Mouse (Mus musculus): ENCODE measurements at regions not wholly inside any gene's neighbourhood (a gene's known extent, or its start where the extent isn't known, plus 50 kb on each side); places are given as distances from the start of the nearest gene placed in this dataset.
"Not testable (repeated sequence)": the region's sequence is repeated elsewhere in the genome, so short reads cannot be mapped to it uniquely, and the experiment has no call there.

GRCm38 (mm10) chr11:114483350-114483749 is 185.0 kb upstream of the Rpl38 start:
- H3K27ac ChIP-seq (ENCODE audit: low read length); H3K9ac ChIP-seq (replicated peaks; ENCODE audit: low read depth, low read length); H3K27me3 ChIP-seq (replicated peaks; ENCODE audit: control insufficient read depth, insufficient read depth, low read length); H3K36me3 ChIP-seq (ENCODE audit: control insufficient read depth, insufficient read depth); ATAC-seq; H3K4me2 ChIP-seq (ENCODE audit: low read length); H3K9me3 ChIP-seq (ENCODE audit: control insufficient read depth, low read length); H3K4me3 ChIP-seq (replicated peaks; ENCODE audit: low read length): not testable (repeated sequence)
- 89% methylated on average over 7 of the region's 7 CpGs for WGBS
- peaks cover 22% of the 10 kb centered on the region for H3K4me1 ChIP-seq (replicated peaks; ENCODE audit: control insufficient read depth, insufficient read depth, low read length)

DNA sequence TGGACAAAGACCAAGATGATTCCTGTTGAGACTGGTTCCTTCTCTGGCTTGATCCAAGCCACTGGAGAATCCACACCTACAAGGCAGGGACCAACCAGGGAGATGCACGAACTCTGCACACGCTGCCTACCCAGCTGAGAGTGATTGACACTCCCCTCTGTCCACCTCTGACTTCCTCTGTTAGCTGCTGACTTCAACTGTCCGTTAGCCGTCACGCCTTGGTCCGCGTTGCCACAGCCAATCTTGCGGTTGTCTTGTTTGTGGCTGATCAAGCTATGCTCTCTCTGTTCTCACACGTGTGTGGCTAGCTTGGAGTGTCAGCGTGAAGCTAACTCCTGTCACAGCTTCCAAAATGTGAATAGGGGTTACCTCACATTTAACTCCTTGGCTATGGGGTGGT is 186.3 kb upstream of the Rpl38 start:
- Histone ChIP-seq H3K36me3 (ENCODE audit: control insufficient read depth, insufficient read depth) (no peaks in the 10 kb centered on the region), H3K9ac (replicated peaks; ENCODE audit: low read depth, low read length) (no peak overlapping the region), H3K4me3 (replicated peaks; ENCODE audit: low read length) (no peak overlapping the region), H3K4me2 (ENCODE audit: low read length) (no peak overlapping the region), H3K27me3 (replicated peaks; ENCODE audit: control insufficient read depth, insufficient read depth, low read length) (no peaks in the 10 kb centered on the region), H3K9me3 (ENCODE audit: control insufficient read depth, low read length) (no peaks in the 10 kb centered on the region), H3K27ac (ENCODE audit: low read length) (no peak overlapping the region), H3K4me1 (replicated peaks; ENCODE audit: control insufficient read depth, insufficient read depth, low read length) (peaks cover 18% of the 10 kb centered on the region)
- 85% methylated on average over 10 of the region's 10 CpGs for WGBS
- no peak for ATAC-seq

- Histone ChIP-seq H3K36me3 (ENCODE audit: control insufficient read depth, insufficient read depth) (no peaks in the 10 kb centered on the region), H3K4me2 (ENCODE audit: low read length) (no peak overlapping the region), H3K4me3 (replicated peaks; ENCODE audit: low read length) (no peak overlapping the region), H3K27me3 (replicated peaks; ENCODE audit: control insufficient read depth, insufficient read depth, low read length) (no peaks in the 10 kb centered on the region), H3K4me1 (replicated peaks; ENCODE audit: control insufficient read depth, insufficient read depth, low read length) (peaks cover 9% of the 10 kb centered on the region), H3K27ac (ENCODE audit: low read length) (no peak overlapping the region), H3K9ac (replicated peaks; ENCODE audit: low read depth, low read length) (no peak overlapping the region), H3K9me3 (ENCODE audit: control insufficient read depth, low read length) (no peaks in the 10 kb centered on the region)
- no peak for ATAC-seq
- 72% methylated on average over 7 of the region's 7 CpGs for WGBS
Measured at GRCm38 (mm10) chr11:114481037-114481436, 187.3 kb upstream of the Rpl38 start.

- Histone ChIP-seq H3K4me1 (replicated peaks; ENCODE audit: control insufficient read depth, insufficient read depth, low read length) (peaks cover 14% of the 10 kb centered on the region), H3K36me3 (ENCODE audit: control insufficient read depth, insufficient read depth) (no peaks in the 10 kb centered on the region), H3K9ac (replicated peaks; ENCODE audit: low read depth, low read length) (no peak overlapping the region), H3K27me3 (replicated peaks; ENCODE audit: control insufficient read depth, insufficient read depth, low read length) (no peaks in the 10 kb centered on the region), H3K4me2 (ENCODE audit: low read length) (no peak overlapping the region), H3K9me3 (ENCODE audit: control insufficient read depth, low read length) (no peaks in the 10 kb centered on the region), H3K4me3 (replicated peaks; ENCODE audit: low read length) (no peak overlapping the region), H3K27ac (ENCODE audit: low read length) (no peak overlapping the region)
- WGBS, result 60% methylated on average over 8 of the region's 8 CpGs
- no peak for ATAC-seq
Measured at GRCm38 (mm10) chr11:114480119-114480540, 188.2 kb upstream of the Rpl38 start.

DNA sequence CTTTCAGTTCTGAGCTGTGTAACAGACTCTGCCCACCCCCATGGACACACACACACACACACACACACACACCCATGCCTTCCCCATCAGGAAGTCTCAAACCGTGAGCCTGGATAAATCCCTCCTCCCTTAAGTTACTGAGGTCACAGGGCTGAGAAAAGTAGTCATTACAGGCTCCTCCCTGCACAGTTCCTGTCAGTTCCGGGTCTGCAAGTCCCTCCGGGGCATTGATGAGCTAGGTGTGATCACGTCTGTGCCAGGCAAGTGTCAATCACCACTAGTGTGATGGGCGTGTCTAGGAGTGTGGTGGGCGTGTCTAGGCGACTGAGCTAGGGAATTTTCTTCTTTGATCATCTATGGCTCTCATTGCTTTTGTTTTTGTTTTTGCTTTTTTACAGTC is 189.6 kb upstream of the Rpl38 start:
- Histone ChIP-seq H3K27ac (ENCODE audit: low read length) (no peak overlapping the region), H3K27me3 (replicated peaks; ENCODE audit: control insufficient read depth, insufficient read depth, low read length) (no peaks in the 10 kb centered on the region), H3K36me3 (ENCODE audit: control insufficient read depth, insufficient read depth) (no peaks in the 10 kb centered on the region), H3K4me2 (ENCODE audit: low read length) (no peak overlapping the region), H3K4me1 (replicated peaks; ENCODE audit: control insufficient read depth, insufficient read depth, low read length) (peaks cover 11% of the 10 kb centered on the region), H3K9me3 (ENCODE audit: control insufficient read depth, low read length) (no peaks in the 10 kb centered on the region), H3K9ac (replicated peaks; ENCODE audit: low read depth, low read length) (no peak overlapping the region), H3K4me3 (replicated peaks; ENCODE audit: low read length) (no peak overlapping the region)
- no peak for ATAC-seq
- WGBS, result 6% methylated on average over 7 of the region's 7 CpGs

DNA sequence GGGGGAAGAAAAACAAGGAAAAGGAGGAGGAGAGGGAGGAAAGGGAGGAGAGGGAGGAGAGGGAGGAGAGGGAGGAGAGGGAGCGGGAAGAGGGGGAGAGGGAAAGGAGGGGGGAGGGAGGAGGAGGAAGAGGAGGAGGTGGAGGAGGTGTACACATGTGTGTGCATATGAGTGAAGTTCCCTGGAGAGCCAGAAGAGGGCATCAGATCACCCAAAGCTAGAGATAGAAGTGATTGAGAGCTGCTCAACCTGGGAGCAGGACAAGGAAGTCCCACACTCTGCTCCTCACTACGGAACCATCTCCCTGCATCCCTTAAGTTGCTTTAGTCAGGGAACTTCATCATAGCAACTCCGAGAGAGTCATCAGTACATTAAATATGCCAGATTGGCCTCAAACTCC is 191.0 kb upstream of the Rpl38 start:
- 76% methylated on average over 3 of the region's 3 CpGs for WGBS
- Histone ChIP-seq H3K4me3 (replicated peaks; ENCODE audit: low read length) (no peak overlapping the region), H3K27me3 (replicated peaks; ENCODE audit: control insufficient read depth, insufficient read depth, low read length) (no peaks in the 10 kb centered on the region), H3K9ac (replicated peaks; ENCODE audit: low read depth, low read length) (no peak overlapping the region), H3K36me3 (ENCODE audit: control insufficient read depth, insufficient read depth) (no peaks in the 10 kb centered on the region), H3K4me2 (ENCODE audit: low read length) (no peak overlapping the region), H3K4me1 (replicated peaks; ENCODE audit: control insufficient read depth, insufficient read depth, low read length) (peaks cover 15% of the 10 kb centered on the region), H3K27ac (ENCODE audit: low read length) (no peak overlapping the region), H3K9me3 (ENCODE audit: control insufficient read depth, low read length) (no peaks in the 10 kb centered on the region)
- ATAC-seq, result no peak

DNA sequence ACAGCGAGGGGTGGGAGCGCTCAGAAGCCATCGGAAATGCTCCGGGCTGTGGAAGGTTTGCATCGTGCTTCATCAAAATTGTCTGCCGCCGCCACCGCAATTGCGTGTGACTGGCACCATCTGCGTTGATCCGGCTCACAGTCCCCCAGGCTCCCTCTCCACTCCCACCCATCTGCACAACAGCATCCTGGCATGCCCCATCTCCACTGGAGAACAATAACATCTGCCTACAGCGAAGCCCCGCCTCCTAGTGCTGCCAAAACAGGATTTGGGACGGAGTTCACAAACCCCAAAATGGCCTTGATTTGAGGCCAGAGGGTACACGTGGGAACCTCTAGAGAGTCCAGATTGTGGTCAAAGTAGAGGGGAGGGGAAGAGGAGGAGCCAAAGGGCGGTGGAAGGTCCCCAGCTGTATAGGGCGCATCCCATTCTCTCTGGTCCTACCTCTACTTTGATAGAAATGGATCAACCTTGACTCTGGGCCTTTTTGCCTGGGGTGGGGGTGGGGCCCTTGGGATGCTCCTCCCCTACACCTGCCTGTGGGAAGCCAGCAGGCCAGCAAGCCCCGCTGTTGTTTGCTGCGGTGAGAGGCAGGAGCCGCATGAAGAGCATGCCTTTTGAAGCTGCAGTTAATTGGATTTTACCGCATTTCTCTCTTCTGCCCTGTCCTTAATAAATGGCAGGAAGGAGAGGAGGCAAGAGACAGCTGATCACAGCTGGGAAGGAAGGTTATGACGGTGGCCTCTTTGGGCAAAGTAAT is 195.6 kb upstream of the Rpl38 start:
- 9% methylated on average over 22 of the region's 22 CpGs for WGBS
- H3K9me3 ChIP-seq (ENCODE audit: control insufficient read depth, low read length), result no peaks in the 10 kb centered on the region
- H3K27ac ChIP-seq (ENCODE audit: low read length), result 0 out of 2 replicates have a peak overlapping the region, but pooled peaks have one; percentile 10
- H3K4me3 ChIP-seq (replicated peaks; ENCODE audit: low read length), result no peak overlapping the region
- 0 out of 2 replicates have a peak overlapping the region, but pooled peaks have one; percentile 18 for H3K4me2 ChIP-seq (ENCODE audit: low read length)
- H3K9ac ChIP-seq (replicated peaks; ENCODE audit: low read depth, low read length), result no peak overlapping the region
- peaks cover 36% of the 10 kb centered on the region for H3K4me1 ChIP-seq (replicated peaks; ENCODE audit: control insufficient read depth, insufficient read depth, low read length)
- H3K27me3 ChIP-seq (replicated peaks; ENCODE audit: control insufficient read depth, insufficient read depth, low read length), result no peaks in the 10 kb centered on the region
- H3K36me3 ChIP-seq (ENCODE audit: control insufficient read depth, insufficient read depth), result no peaks in the 10 kb centered on the region
- ATAC-seq, result peak; percentile 43

GRCm38 (mm10) chr11:114468394-114468793 is 199.9 kb upstream of the Rpl38 start:
- no peak overlapping the region for H3K4me2 ChIP-seq (ENCODE audit: low read length)

DNA sequence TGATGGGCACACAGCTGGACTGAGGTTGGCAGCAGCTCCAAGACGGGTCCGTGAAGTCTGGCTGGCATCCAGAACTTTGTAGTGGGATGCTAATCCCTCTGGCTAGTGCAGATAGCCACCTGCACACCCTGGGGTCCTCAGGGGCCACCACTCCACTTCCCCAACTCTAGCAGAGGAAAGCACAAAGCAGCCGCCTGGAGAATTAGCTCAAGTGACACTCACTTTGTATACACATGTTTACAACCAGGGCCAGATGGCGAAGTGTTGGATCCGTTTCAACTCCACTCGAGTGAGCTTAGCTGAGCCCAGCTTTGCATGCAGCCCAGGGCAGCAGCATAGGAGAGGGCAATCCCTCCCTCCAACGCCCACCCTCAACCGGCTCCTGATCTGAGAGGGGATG is 200.5 kb upstream of the Rpl38 start:
- no peaks in the 10 kb centered on the region; the same call in 1 of the 2 replicates for H3K36me3 ChIP-seq (ENCODE audit: control insufficient read depth, insufficient read depth)
- peak; percentile 89 for ATAC-seq
- no peaks in the 10 kb centered on the region for H3K9me3 ChIP-seq (ENCODE audit: control insufficient read depth, low read length)
- H3K4me2 ChIP-seq (ENCODE audit: low read length), result peak overlapping the region; percentile 35
- H3K27ac ChIP-seq (ENCODE audit: low read length), result peak overlapping the region; percentile 89
- H3K27me3 ChIP-seq (replicated peaks; ENCODE audit: control insufficient read depth, insufficient read depth, low read length), result no peaks in the 10 kb centered on the region
- H3K4me1 ChIP-seq (replicated peaks; ENCODE audit: control insufficient read depth, insufficient read depth, low read length), result peaks cover 55% of the 10 kb centered on the region
- H3K4me3 ChIP-seq (replicated peaks; ENCODE audit: low read length), result no peak overlapping the region
- no peak overlapping the region; the same call in 1 of the 2 replicates for H3K9ac ChIP-seq (replicated peaks; ENCODE audit: low read depth, low read length)
- WGBS, result 1% methylated on average over 8 of the region's 8 CpGs

More at GRCm38 (mm10) chr11:114468394-114468793, 199.9 kb upstream of the Rpl38 start:
- peak; percentile 70 for ATAC-seq
- WGBS, result under 1% methylated on average over 8 of the region's 8 CpGs
- Histone ChIP-seq H3K27me3 (replicated peaks; ENCODE audit: control insufficient read depth, insufficient read depth, low read length) (no peaks in the 10 kb centered on the region), H3K36me3 (ENCODE audit: control insufficient read depth, insufficient read depth) (no peaks in the 10 kb centered on the region; the same call in 1 of the 2 replicates), H3K9me3 (ENCODE audit: control insufficient read depth, low read length) (no peaks in the 10 kb centered on the region), H3K4me1 (replicated peaks; ENCODE audit: control insufficient read depth, insufficient read depth, low read length) (peaks cover 55% of the 10 kb centered on the region), H3K27ac (ENCODE audit: low read length) (peak overlapping the region; percentile 89), H3K9ac (replicated peaks; ENCODE audit: low read depth, low read length) (no peak overlapping the region), H3K4me3 (replicated peaks; ENCODE audit: low read length) (no peak overlapping the region)
